Mouse (Mus musculus) ES-E14 (cell line): ENCODE data around the gene Pld1. TPM values are rescaled to one million over a fixed set of nuclear protein-coding genes. Genes with fewer than 3 reads are reported as not detected.

Experiments used
- DNase-seq: peaks from one replicate; pipeline ENCODE4 v3.0.0-alpha.2; 2013; ENCODE audit warnings: low read depth, low spot score
- H3K27ac ChIP-seq: 2 replicates; pipeline ENCODE4 v1.5.1; 2012; ENCODE audit warnings: low read depth, mild to moderate bottlenecking, low read length, moderate library complexity, mixed read lengths; ENCODE audit not compliant: poor library complexity, insufficient read depth, severe bottlenecking
- H3K36me3 ChIP-seq: 2 replicates; pipeline ENCODE4 v1.6.1; 2012; ENCODE audit warnings: mild to moderate bottlenecking, low read length, moderate library complexity, mixed read lengths; ENCODE audit not compliant: control insufficient read depth, poor library complexity, insufficient read depth, severe bottlenecking
- H3K4me1 ChIP-seq, 2 experiments: fragments of 150-350 bp in 1 of 2; sonication (generic) in 1 of 2; 2 replicates each; pipeline ENCODE4 v1.6.1; 2012; ENCODE audit warnings: low read length in 2 of 2, mild to moderate bottlenecking in 1 of 2, mixed read lengths in 1 of 2; ENCODE audit not compliant: control insufficient read depth in 2 of 2, insufficient read depth in 2 of 2, poor library complexity in 1 of 2
- H3K4me3 ChIP-seq, 2 experiments: fragments of 150-350 bp in 1 of 2; sonication (generic) in 1 of 2; 2 replicates each; pipeline ENCODE4 v1.5.1; 2012; ENCODE audit warnings: low read length in 2 of 2, low read depth in 1 of 2, mild to moderate bottlenecking in 1 of 2, mixed read lengths in 1 of 2; ENCODE audit not compliant: insufficient read depth in 1 of 2, poor library complexity in 1 of 2, severe bottlenecking in 1 of 2
- H3K9ac ChIP-seq: 2 replicates; pipeline ENCODE4 v1.6.1; 2012; ENCODE audit warnings: low read depth, mild to moderate bottlenecking, low read length, mixed read lengths; ENCODE audit not compliant: poor library complexity, insufficient read depth, severe bottlenecking
- H3K9me3 ChIP-seq: fragments of 150-350 bp; sonication (generic); 2 replicates; pipeline ENCODE4 v1.6.1; 2012; ENCODE audit warnings: low read depth, mild to moderate bottlenecking, low read length; ENCODE audit not compliant: control insufficient read depth, insufficient read depth
- CHD2 ChIP-seq: IDR thresholded peaks from 2 replicates; pipeline ENCODE4 v1.6.1; 2014; ENCODE audit warnings: mild to moderate bottlenecking, low read depth, low read length, inconsistent platforms
- HCFC1 ChIP-seq: IDR thresholded peaks from 2 replicates; pipeline ENCODE4 v1.6.1; 2012; ENCODE audit warnings: low read length, inconsistent platforms, borderline replicate concordance; ENCODE audit not compliant: insufficient read depth
- MAFK ChIP-seq: IDR thresholded peaks from 2 replicates; pipeline ENCODE4 v1.6.1; 2014; ENCODE audit warnings: mild to moderate bottlenecking, low read depth, low read length, inconsistent platforms; ENCODE audit not compliant: insufficient read depth
- ZC3H11A ChIP-seq: IDR thresholded peaks from 2 replicates; pipeline ENCODE4 v1.6.1; 2012; ENCODE audit warnings: low read depth, mild to moderate bottlenecking, inconsistent platforms, low read length, borderline replicate concordance
- ZNF384 ChIP-seq: IDR thresholded peaks from 2 replicates; pipeline ENCODE4 v1.6.1; 2012; ENCODE audit warnings: low read depth, low read length, inconsistent platforms
- in situ Hi-C, 2 experiments: fragments of 600-800 bp; cut with MboI; formaldehyde crosslinking; loops; one replicate each; pipeline ENCODE4 v1.15.1; 2025; ENCODE audit warnings: low sequenced_read_pairs in 2 of 2, inconsistent platforms in 1 of 2; ENCODE audit not compliant: unreplicated experiment in 2 of 2
- total RNA-seq: library from RNA; depleted of rRNA; stranded (reverse); fragments of 300-350 nt; gene quantifications from 2 replicates; pipeline ENCODE4 v1.2.3, GENCODE M21; 2012

Pld1 gene
- total RNA-seq, 1 experiment = 4.8 TPM

DNA sequence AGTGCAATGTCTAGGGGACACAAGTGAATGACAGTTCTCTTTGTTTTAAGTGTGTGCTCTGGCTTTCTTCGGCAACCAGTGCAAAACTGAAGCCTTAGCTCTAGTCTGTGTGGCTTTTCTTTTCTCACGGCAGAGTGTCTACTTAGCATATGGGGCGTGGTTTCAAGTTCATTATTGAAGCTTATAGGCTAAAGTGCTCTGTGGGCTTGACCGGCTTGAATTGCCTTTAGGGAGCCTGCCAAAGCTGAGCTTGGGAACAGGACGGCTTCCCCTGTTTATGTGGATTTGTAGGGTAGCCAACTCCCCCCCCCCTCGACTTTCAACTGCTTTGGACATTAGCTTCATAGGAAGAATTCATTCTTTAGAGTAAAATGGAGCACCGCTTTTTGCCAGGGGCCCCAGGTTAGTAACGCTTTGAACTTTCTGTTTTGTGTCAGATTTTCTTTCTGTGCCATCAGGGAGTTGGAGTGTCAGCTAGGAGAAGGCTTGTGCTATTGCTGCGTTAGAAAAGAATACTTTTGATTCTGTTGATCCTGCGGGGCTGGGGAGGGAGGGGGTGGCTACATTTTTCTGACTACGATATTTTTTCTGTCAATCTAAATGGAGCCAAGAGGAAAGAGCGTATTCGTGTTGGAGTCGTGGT is 45.6 kb downstream of the Pld1 start:
- DNase-seq = peak; percentile 46
- H3K4me3 ChIP-seq = no peak overlapping the region
- H3K9ac ChIP-seq = no peak overlapping the region
- H3K4me1 ChIP-seq = no peaks in the 10 kb centered on the region; a peak in 1 of 4 replicates
- TF ChIP-seq CHD2 (no peak), MAFK (no peak), ZNF384 (no peak), ZC3H11A (no peak), HCFC1 (no peak)
- in situ Hi-C loops = no loop called here
- H3K9me3 ChIP-seq = no peaks in the 10 kb centered on the region
- no peaks in the 10 kb centered on the region for H3K36me3 ChIP-seq
- no peak overlapping the region for H3K27ac ChIP-seq

DNA sequence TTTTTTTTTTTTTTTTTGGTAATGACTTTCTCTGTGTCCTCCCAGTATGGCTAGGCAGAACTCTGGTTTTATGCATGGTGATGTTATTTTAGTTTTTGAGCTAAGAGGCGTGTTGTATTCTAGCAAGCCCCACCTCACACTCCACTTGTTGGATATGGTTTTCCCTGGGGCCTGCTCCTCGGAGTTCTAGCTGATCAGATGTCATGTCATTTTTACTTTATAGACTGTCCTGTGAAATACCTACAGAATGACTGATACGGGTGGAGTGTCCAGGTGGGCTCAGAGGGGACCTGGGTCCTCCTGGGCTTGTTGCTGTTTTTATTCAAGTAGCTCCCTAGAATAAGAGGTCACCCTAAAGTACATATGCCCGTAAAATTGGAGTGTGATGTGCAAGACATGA is 46.1 kb downstream of the Pld1 start:
- Histone ChIP-seq H3K4me1 (no peaks in the 10 kb centered on the region; a peak in 1 of 4 replicates), H3K9ac (no peak overlapping the region), H3K9me3 (no peaks in the 10 kb centered on the region), H3K27ac (no peak overlapping the region), H3K36me3 (no peaks in the 10 kb centered on the region), H3K4me3 (no peak overlapping the region)
- in situ Hi-C loops = no loop called here
- DNase-seq = no peak
- TF ChIP-seq HCFC1 (no peak), MAFK (no peak), CHD2 (no peak), ZNF384 (no peak), ZC3H11A (no peak)

DNA sequence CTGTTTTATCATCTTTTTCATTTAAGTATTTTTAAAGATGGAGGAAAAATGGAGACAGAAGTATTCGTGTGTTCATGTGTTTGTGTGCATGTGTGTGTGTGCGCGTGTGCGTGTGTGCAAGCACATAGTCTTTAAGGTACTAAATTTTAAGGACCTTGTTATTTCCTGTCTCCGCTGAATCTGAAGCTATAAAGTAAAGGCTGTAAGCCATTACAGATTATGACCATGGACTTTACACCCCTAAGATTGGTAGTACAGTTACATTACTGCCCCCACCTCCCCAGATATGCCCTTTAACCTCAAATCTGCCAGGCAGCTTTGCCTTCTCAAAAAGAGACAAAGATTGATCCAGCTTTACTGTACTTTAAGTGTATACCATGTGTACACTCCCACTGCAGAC is 46.8 kb downstream of the Pld1 start:
- no peak for TF ChIP-seq MAFK
- no peak for TF ChIP-seq CHD2
- TF ChIP-seq ZC3H11A = no peak
- no peak for TF ChIP-seq ZNF384
- TF ChIP-seq HCFC1 = no peak
- DNase-seq = no peak
- Histone ChIP-seq H3K27ac (no peak overlapping the region), H3K9me3 (no peaks in the 10 kb centered on the region), H3K9ac (no peak overlapping the region), H3K4me3 (no peak overlapping the region), H3K36me3 (no peaks in the 10 kb centered on the region), H3K4me1 (no peaks in the 10 kb centered on the region; a peak in 1 of 4 replicates)
- in situ Hi-C loops = no loop called here

DNA sequence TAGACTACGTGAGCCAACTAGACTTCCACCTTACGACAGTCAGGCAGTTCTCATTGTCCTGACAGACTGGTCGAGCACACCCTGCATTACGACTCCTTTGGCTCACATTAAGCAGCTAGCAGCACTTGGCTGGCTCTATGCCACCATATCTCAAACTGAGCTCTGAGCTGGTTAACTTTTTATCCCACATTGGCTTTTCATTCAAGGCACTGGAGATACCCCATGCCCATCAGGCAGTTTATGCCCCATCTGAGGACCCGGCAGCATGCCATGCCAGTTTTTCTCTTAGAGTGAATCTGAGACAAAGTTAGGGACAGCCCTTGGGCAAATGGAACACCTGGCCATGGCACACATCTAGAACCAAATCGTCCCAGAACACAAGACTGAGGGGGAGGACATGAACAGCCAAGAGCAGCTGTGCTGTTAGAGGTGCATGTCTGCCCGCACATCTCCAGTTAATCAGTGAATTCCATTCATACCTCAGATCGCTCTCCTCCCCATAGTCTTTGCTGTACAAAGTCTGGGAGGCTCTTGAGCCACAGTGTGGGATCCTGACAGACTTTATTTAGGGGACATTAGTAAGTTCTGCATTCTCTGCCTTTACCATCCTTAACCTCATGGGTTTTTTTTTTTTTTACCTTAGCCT is 49.5 kb downstream of the Pld1 start:
- in situ Hi-C loops = no loop called here
- Histone ChIP-seq H3K9ac (no peak overlapping the region), H3K9me3 (no peaks in the 10 kb centered on the region), H3K27ac (no peak overlapping the region), H3K36me3 (no peaks in the 10 kb centered on the region), H3K4me3 (no peak overlapping the region), H3K4me1 (no peaks in the 10 kb centered on the region; a peak in 1 of 4 replicates)
- TF ChIP-seq HCFC1 (no peak), MAFK (no peak)
- DNase-seq = no peak
